Mouse (Mus musculus) lung, embryonic 15.5 days (tissue): Measurements from ENCODE around the gene Mlst8. TPM values are rescaled to one million over a fixed set of nuclear protein-coding genes. Genes with fewer than 3 reads are reported as not detected.
A peak's percentile ranks its signal among the peaks of the same experiment; 100 is the strongest.

ENCODE experiments used
- ATAC-seq: fragments of 200-750 bp; cut with Nextera tagmentation; 2 replicates; pipeline ENCODE4 v1.8.0; 2017; ENCODE audit warnings: moderate number of reproducible peaks, borderline replicate concordance; ENCODE audit not compliant: low FRiP score, low TSS enrichment; ENCODE audit errors: extremely low read depth
- H3K27ac ChIP-seq: fragments of 300-500 bp; sonication (generic); 2 replicates; pipeline ENCODE4 v1.5.1; 2015; ENCODE audit warnings: moderate library complexity, mild to moderate bottlenecking, inconsistent platforms
- H3K27me3 ChIP-seq: fragments of 300-500 bp; sonication (generic); 2 replicates; pipeline ENCODE4 v1.6.1; 2015; ENCODE audit warnings: inconsistent platforms
- H3K36me3 ChIP-seq: fragments of 300-500 bp; sonication (generic); 2 replicates; pipeline ENCODE4 v1.6.1; 2015; ENCODE audit warnings: inconsistent platforms
- H3K4me1 ChIP-seq: fragments of 300-500 bp; sonication (generic); 2 replicates; pipeline ENCODE4 v1.6.1; 2015; ENCODE audit warnings: inconsistent platforms
- H3K4me2 ChIP-seq: fragments of 300-500 bp; sonication (generic); 2 replicates; pipeline ENCODE4 v1.6.1; 2015; ENCODE audit warnings: inconsistent platforms, mild to moderate bottlenecking, moderate library complexity
- H3K4me3 ChIP-seq: fragments of 300-500 bp; sonication (generic); 2 replicates; pipeline ENCODE4 v1.5.1; 2015; ENCODE audit warnings: mild to moderate bottlenecking, inconsistent platforms
- H3K9ac ChIP-seq: fragments of 300-500 bp; sonication (generic); 2 replicates; pipeline ENCODE4 v1.6.1; 2015; ENCODE audit warnings: inconsistent platforms
- H3K9me3 ChIP-seq: fragments of 300-500 bp; sonication (generic); 2 replicates; pipeline ENCODE4 v1.6.1; 2016; ENCODE audit warnings: inconsistent platforms
- WGBS: fragments of 180-500 bp; shearing (Covaris S2); methylation state at CpG from one replicate; pipeline ENCODE4 v1.1.7; 2015; 5-methylcytosine and 5-hydroxymethylcytosine counted together
- polyA plus RNA-seq: library from polyadenylated mRNA; unstranded; fragments of >200 nt; fragmentation: Nextera tagmentation; extraction: Ambion mirVana; gene quantifications from 2 replicates; pipeline ENCODE4 v1.2.1, GENCODE M21; 2015

Mlst8 gene
- polyA plus RNA-seq, 1 experiment from 2014 or later = 34.5 TPM

- Histone ChIP-seq H3K4me2 (no peak overlapping the region), H3K27ac (no peak overlapping the region), H3K36me3 (no peaks in the 10 kb centered on the region), H3K9ac (no peak overlapping the region), H3K4me1 (peaks cover 15% of the 10 kb centered on the region), H3K27me3 (peaks cover 31% of the 10 kb centered on the region), H3K9me3 (no peaks in the 10 kb centered on the region), H3K4me3 (no peak overlapping the region)
- WGBS = 38% methylated on average over 11 of the region's 11 CpGs
- ATAC-seq = no peak
Measured at GRCm38 (mm10) chr17:24485090-24485860, 6.4 kb upstream of the Mlst8 start.

GRCm38 (mm10) chr17:24483495-24483894 lies 4.6 kb upstream of the Mlst8 start:
- Histone ChIP-seq H3K9me3 (no peaks in the 10 kb centered on the region), H3K27ac (no peak overlapping the region), H3K4me1 (peaks cover 11% of the 10 kb centered on the region), H3K36me3 (no peaks in the 10 kb centered on the region), H3K9ac (no peak overlapping the region), H3K4me2 (no peak overlapping the region), H3K4me3 (no peak overlapping the region), H3K27me3 (peaks cover 13% of the 10 kb centered on the region)
- WGBS = 79% methylated on average over 3 of the region's 3 CpGs
- no peak for ATAC-seq

GRCm38 (mm10) chr17:24481027-24481815 lies 2.3 kb upstream of the Mlst8 start:
- WGBS = 91% methylated on average over 20 of the region's 20 CpGs
- peaks cover 17% of the 10 kb centered on the region for H3K4me1 ChIP-seq
- ATAC-seq = no peak
- H3K27me3 ChIP-seq = no peaks in the 10 kb centered on the region
- H3K4me3 ChIP-seq = no peak overlapping the region
- H3K9me3 ChIP-seq = no peaks in the 10 kb centered on the region
- H3K36me3 ChIP-seq = peaks cover 16% of the 10 kb centered on the region
- H3K4me2 ChIP-seq = no peak overlapping the region
- H3K9ac ChIP-seq = no peak overlapping the region
- no peak overlapping the region for H3K27ac ChIP-seq

GRCm38 (mm10) chr17:24480201-24480826 lies 1.4 kb upstream of the Mlst8 start:
- H3K36me3 ChIP-seq = peaks cover 25% of the 10 kb centered on the region
- peaks cover 17% of the 10 kb centered on the region for H3K4me1 ChIP-seq
- no peak overlapping the region for H3K9ac ChIP-seq
- ATAC-seq = no peak
- peak overlapping the region; percentile 69 for H3K4me2 ChIP-seq
- H3K4me3 ChIP-seq = no peak overlapping the region
- WGBS = 36% methylated on average over 3 of the region's 3 CpGs
- no peaks in the 10 kb centered on the region for H3K27me3 ChIP-seq
- peak overlapping the region; percentile 61 for H3K27ac ChIP-seq
- no peaks in the 10 kb centered on the region for H3K9me3 ChIP-seq

DNA sequence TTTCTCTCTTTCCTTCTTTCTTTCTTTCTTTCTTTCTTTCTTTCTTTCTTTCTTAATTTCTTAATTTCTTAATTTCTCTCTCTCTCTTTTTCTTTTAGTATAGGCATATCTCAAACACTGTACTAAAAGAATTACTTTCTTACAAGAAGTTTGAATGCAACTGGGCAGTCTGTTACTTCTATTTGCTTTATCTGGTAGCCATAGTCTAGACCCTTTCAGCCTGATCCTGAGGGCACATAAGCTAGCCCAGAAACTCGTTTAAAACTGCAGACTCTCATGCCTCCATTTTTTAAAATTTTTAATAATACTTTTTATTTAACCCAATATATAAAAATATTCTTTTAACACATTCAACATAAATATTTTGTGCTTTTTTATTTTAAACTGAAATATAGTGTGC lies 553 bp upstream of the Mlst8 start:
- Histone ChIP-seq H3K36me3 (peaks cover 33% of the 10 kb centered on the region), H3K4me1 (peaks cover 17% of the 10 kb centered on the region), H3K9me3 (no peaks in the 10 kb centered on the region), H3K4me2 (peak overlapping the region; percentile 69), H3K27me3 (no peaks in the 10 kb centered on the region), H3K4me3 (peak overlapping the region; percentile 93), H3K9ac (no peak overlapping the region), H3K27ac (no peak overlapping the region)
- 19% methylated on average over 1 of the region's 1 CpGs for WGBS
- ATAC-seq = no peak

GRCm38 (mm10) chr17:24477985-24478600 lies 785 bp downstream of the Mlst8 start:
- no peak overlapping the region for H3K27ac ChIP-seq
- peak; percentile 27; the same call in 1 of the 2 replicates for ATAC-seq
- H3K36me3 ChIP-seq = peaks cover 36% of the 10 kb centered on the region
- H3K27me3 ChIP-seq = no peaks in the 10 kb centered on the region
- 40% methylated on average over 11 of the region's 11 CpGs for WGBS
- peak overlapping the region; percentile 96 for H3K9ac ChIP-seq
- H3K9me3 ChIP-seq = no peaks in the 10 kb centered on the region
- H3K4me2 ChIP-seq = peak overlapping the region; percentile 69
- H3K4me3 ChIP-seq = peak overlapping the region; percentile 93
- H3K4me1 ChIP-seq = peaks cover 17% of the 10 kb centered on the region

DNA sequence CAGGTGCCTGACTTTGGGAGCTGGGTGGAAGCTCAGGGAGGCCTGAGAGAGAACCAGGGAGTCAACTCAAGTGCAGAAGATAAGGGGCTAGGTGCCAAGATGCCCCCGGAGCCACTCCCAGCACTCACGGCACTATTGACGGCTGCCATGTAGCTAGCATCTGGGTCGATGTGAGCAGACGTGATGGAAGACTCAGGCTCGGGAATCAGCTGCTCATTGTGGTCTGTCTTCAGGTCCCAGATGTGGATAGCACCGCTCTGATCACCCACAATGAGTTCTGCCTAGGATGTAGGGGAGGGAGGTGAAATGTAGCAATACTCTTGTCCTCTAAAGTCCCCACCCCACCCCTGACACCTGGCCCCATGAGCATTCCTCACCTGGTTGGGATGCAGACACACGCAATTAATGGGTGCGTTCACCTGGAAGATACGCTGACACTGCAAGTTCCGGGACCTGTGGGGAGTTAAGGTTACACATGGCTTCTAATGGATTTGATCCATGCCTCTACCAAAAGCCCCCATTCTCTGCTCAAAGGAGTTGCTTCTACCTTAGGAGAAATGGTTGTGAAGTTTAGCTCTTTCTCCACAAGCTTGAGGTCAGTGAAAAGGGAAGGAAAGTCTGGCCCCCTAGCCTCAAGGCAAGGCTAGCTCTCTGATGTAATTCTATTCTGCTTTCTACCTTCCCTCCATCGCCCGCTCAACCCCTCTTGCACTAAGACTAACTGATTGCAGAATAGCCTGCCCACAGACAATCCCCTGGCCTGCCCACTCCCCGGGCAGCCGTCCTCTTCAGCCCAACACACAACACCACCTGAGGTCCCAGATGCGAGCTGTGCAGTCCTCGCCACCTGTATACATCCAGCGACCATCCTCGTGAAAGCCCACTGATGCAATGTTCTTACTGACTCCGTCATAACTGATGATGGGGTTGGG lies 1.6 kb downstream of the Mlst8 start:
- Histone ChIP-seq H3K9me3 (no peaks in the 10 kb centered on the region), H3K9ac (peak overlapping the region; percentile 96; the same call in 1 of the 2 replicates), H3K4me1 (peaks cover 24% of the 10 kb centered on the region), H3K4me3 (peak overlapping the region; percentile 93; the same call in 1 of the 2 replicates), H3K27me3 (no peaks in the 10 kb centered on the region), H3K4me2 (peak overlapping the region; percentile 69; the same call in 1 of the 2 replicates), H3K27ac (no peak overlapping the region), H3K36me3 (peaks cover 36% of the 10 kb centered on the region)
- 88% methylated on average over 20 of the region's 20 CpGs for WGBS
- no peak for ATAC-seq

DNA sequence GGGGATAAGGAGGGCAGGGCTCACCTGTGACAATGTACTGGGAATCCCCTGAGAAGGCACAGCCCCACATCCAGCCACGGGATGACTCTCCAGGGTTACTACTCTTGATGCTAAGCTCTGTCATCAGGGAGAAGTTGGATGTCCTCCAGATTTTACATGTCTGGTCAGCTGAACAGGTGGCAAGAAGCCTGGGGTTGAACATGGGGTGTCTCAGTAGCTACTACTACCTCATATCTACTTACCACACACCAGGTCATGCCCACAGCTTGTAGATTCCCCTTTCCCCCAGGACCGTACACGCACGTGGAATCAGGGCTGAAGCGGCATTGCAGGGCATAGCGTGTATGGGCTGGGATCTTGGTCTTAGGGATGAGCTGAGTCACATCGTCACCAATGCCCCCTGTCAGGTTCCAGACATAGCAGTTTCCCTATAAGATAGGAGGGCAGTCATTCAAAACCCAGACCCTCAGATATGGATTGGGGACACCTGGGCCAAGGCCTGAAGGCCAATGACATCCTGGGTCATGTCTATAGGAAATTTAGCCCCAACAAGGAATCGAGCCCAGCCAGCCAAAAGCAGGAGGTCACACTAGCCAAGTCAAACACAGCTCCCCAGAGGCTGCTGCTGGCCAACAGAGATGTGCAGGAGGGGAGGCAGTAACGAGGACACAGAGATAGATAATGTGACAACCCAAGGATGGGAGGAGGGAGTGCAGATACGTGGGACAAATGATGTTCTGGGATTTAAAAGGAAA lies 2.7 kb downstream of the Mlst8 start:
- Histone ChIP-seq H3K9ac (no peak overlapping the region), H3K27ac (no peak overlapping the region), H3K4me2 (no peak overlapping the region), H3K4me3 (no peak overlapping the region), H3K4me1 (peaks cover 35% of the 10 kb centered on the region), H3K9me3 (no peaks in the 10 kb centered on the region), H3K27me3 (no peaks in the 10 kb centered on the region), H3K36me3 (peaks cover 36% of the 10 kb centered on the region)
- ATAC-seq = no peak
- WGBS = 88% methylated on average over 10 of the region's 10 CpGs

- Histone ChIP-seq H3K4me2 (no peak overlapping the region), H3K27me3 (no peaks in the 10 kb centered on the region), H3K9me3 (no peaks in the 10 kb centered on the region), H3K9ac (no peak overlapping the region), H3K4me3 (no peak overlapping the region), H3K36me3 (peaks cover 36% of the 10 kb centered on the region), H3K27ac (no peak overlapping the region), H3K4me1 (peaks cover 42% of the 10 kb centered on the region)
- ATAC-seq = no peak
- 86% methylated on average over 6 of the region's 6 CpGs for WGBS
Measured at GRCm38 (mm10) chr17:24475586-24475985, 3.3 kb downstream of the Mlst8 start.

DNA sequence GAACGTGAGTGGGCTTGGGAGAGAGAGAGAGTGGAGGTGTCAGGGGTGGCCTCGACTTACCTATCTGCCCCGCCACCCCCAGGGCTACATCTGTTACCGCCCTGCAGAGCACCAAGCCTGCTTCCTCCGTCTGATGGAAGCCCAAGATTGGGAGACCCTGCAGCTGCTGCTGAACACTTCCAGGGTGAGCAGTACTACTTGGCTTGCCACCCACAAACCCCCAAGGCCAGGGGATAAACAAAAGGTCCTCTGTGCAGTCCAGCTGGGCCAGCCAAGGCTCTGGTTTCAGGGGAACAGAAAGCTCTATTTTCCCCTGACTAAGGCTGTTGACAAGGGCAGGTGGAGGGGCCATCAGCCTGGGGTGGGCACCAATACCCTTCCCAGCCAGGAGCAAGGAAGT lies 4.3 kb downstream of the Mlst8 start:
- H3K27ac ChIP-seq = no peak overlapping the region
- no peaks in the 10 kb centered on the region for H3K27me3 ChIP-seq
- H3K9me3 ChIP-seq = no peaks in the 10 kb centered on the region
- ATAC-seq = no peak
- peaks cover 36% of the 10 kb centered on the region for H3K36me3 ChIP-seq
- 80% methylated on average over 5 of the region's 5 CpGs for WGBS
- peaks cover 37% of the 10 kb centered on the region for H3K4me1 ChIP-seq
- H3K4me2 ChIP-seq = no peak overlapping the region
- no peak overlapping the region for H3K9ac ChIP-seq
- no peak overlapping the region for H3K4me3 ChIP-seq
